Mouse (Mus musculus) kidney, adult 2 months (tissue): ENCODE measurements at regions not wholly inside any gene's neighbourhood (a gene's known extent, or its start where the extent isn't known, plus 50 kb on each side); places are given as distances from the start of the nearest gene placed in this dataset.

Experiments
- DNase-seq: peaks from one replicate; pipeline ENCODE4 v3.0.0; 2021
- H3K27ac ChIP-seq: fragments of 200-500 bp; 2 replicates; pipeline ENCODE4 v1.5.1; 2012; ENCODE audit warnings: low read depth, low read length, control low read depth, inconsistent platforms; ENCODE audit not compliant: insufficient read depth
- H3K27me3 ChIP-seq: fragments of 200-500 bp; replicated peaks from 2 replicates; pipeline ENCODE4 v1.6.1; 2012; ENCODE audit warnings: mild to moderate bottlenecking, moderate library complexity, low read length, inconsistent platforms; ENCODE audit not compliant: control insufficient read depth, insufficient read depth
- H3K36me3 ChIP-seq: fragments of 200-500 bp; 2 replicates; pipeline ENCODE4 v1.6.1; 2012; ENCODE audit warnings: mild to moderate bottlenecking, moderate library complexity, low read length, inconsistent platforms; ENCODE audit not compliant: control insufficient read depth, insufficient read depth
- H3K4me1 ChIP-seq: fragments of 200-500 bp; 2 replicates; pipeline ENCODE4 v1.6.1; 2011; ENCODE audit warnings: low read length; ENCODE audit not compliant: control insufficient read depth, insufficient read depth
- H3K4me3 ChIP-seq: fragments of 200-500 bp; 2 replicates; pipeline ENCODE4 v1.5.1; 2011; ENCODE audit warnings: mild to moderate bottlenecking, low read depth, low read length, control low read depth; ENCODE audit not compliant: insufficient read depth
- CTCF ChIP-seq: fragments of 200-500 bp; conservative IDR thresholded peaks from 2 replicates; pipeline ENCODE4 v1.5.1; 2011; ENCODE audit warnings: low read depth, mild to moderate bottlenecking, control low read depth, low read length, moderate library complexity, mixed read lengths; ENCODE audit not compliant: insufficient read depth, insufficient read length
- POLR2A ChIP-seq: fragments of 200-500 bp; IDR thresholded peaks from one replicate; pipeline ENCODE4 v1.6.1; 2011; ENCODE audit warnings: low read depth, low read length, control low read depth
- WGBS: fragments of 180-500 bp; shearing (Covaris S2); methylation state at CpG from one replicate; pipeline ENCODE4 v1.1.7; 2018; 5-methylcytosine and 5-hydroxymethylcytosine counted together

- Histone ChIP-seq H3K27me3 (no peaks in the 10 kb centered on the region), H3K4me1 (no peaks in the 10 kb centered on the region), H3K4me3 (no peak overlapping the region), H3K36me3 (no peaks in the 10 kb centered on the region), H3K27ac (no peak overlapping the region)
- no peak for DNase-seq
- TF ChIP-seq CTCF (no peak), POLR2A (no peak)
- WGBS = 94% methylated on average over 5 of the region's 5 CpGs
Observed at GRCm38 (mm10) chr16:42648531-42649142, 227.0 kb upstream of the Zbtb20 start.

GRCm38 (mm10) chr16:42647762-42648161 is 227.9 kb upstream of the Zbtb20 start:
- 96% methylated on average over 5 of the region's 5 CpGs for WGBS
- Histone ChIP-seq H3K27me3 (no peaks in the 10 kb centered on the region), H3K36me3 (no peaks in the 10 kb centered on the region), H3K4me1 (no peaks in the 10 kb centered on the region), H3K4me3 (no peak overlapping the region), H3K27ac (no peak overlapping the region)
- no peak for DNase-seq
- TF ChIP-seq CTCF = no peak
- no peak for TF ChIP-seq POLR2A

- Histone ChIP-seq H3K4me1 (no peaks in the 10 kb centered on the region), H3K27me3 (no peaks in the 10 kb centered on the region), H3K27ac (no peak overlapping the region), H3K36me3 (no peaks in the 10 kb centered on the region), H3K4me3 (no peak overlapping the region)
- no peak for TF ChIP-seq CTCF
- TF ChIP-seq POLR2A = no peak
- 63% methylated on average over 3 of the region's 3 CpGs for WGBS
- no peak for DNase-seq
Observed at GRCm38 (mm10) chr16:42635766-42636165, 239.9 kb upstream of the Zbtb20 start.

- Histone ChIP-seq H3K4me1 (no peaks in the 10 kb centered on the region), H3K27me3 (no peaks in the 10 kb centered on the region), H3K36me3 (no peaks in the 10 kb centered on the region), H3K27ac (no peak overlapping the region), H3K4me3 (no peak overlapping the region)
- WGBS = 84% methylated on average over 3 of the region's 3 CpGs
- DNase-seq = no peak
- TF ChIP-seq POLR2A (no peak), CTCF (no peak)
Observed at GRCm38 (mm10) chr16:42627675-42628074, 248.0 kb upstream of the Zbtb20 start.

- no peak for DNase-seq
- Histone ChIP-seq H3K27me3 (no peaks in the 10 kb centered on the region), H3K4me1 (no peaks in the 10 kb centered on the region), H3K36me3 (no peaks in the 10 kb centered on the region), H3K27ac (no peak overlapping the region), H3K4me3 (no peak overlapping the region)
- TF ChIP-seq POLR2A = no peak
- TF ChIP-seq CTCF = no peak
- 66% methylated on average over 3 of the region's 3 CpGs for WGBS
Observed at GRCm38 (mm10) chr16:42615920-42616319, 259.8 kb upstream of the Zbtb20 start.

- Histone ChIP-seq H3K36me3 (no peaks in the 10 kb centered on the region), H3K4me3 (no peak overlapping the region), H3K4me1 (no peaks in the 10 kb centered on the region), H3K27ac (no peak overlapping the region), H3K27me3 (no peaks in the 10 kb centered on the region)
- 79% methylated on average over 2 of the region's 2 CpGs for WGBS
- no peak for DNase-seq
- TF ChIP-seq POLR2A = no peak
- TF ChIP-seq CTCF = no peak
Observed at GRCm38 (mm10) chr16:42612011-42612410, 263.7 kb upstream of the Zbtb20 start.

- H3K36me3 ChIP-seq = no peaks in the 10 kb centered on the region
- TF ChIP-seq POLR2A (no peak), CTCF (no peak)
- H3K4me1 ChIP-seq = no peaks in the 10 kb centered on the region
- H3K4me3 ChIP-seq = no peak overlapping the region
- DNase-seq = no peak
- WGBS = 29% methylated on average over 5 of the region's 5 CpGs
- H3K27ac ChIP-seq = no peak overlapping the region
- no peaks in the 10 kb centered on the region for H3K27me3 ChIP-seq
Observed at GRCm38 (mm10) chr16:42608336-42608735, 267.3 kb upstream of the Zbtb20 start.
